Mouse (Mus musculus): ENCODE data around the gene Ucn. TPM values are rescaled to one million over a fixed set of nuclear protein-coding genes. Genes with fewer than 3 reads are reported as not detected.

Ucn gene
- polyA plus RNA-seq, 2 experiments = 0.16 TPM; not detected in 1

GRCm38 (mm10) chr5:31153516-31154151 is 15.0 kb upstream of the Ucn start:
- DNase-seq (ENCODE audit: low spot score) (no peak), ATAC-seq (ENCODE audit: low FRiP score, low read depth) (no peak)
- Histone ChIP-seq H3K4me2 (replicated peaks; ENCODE audit: low read depth, low read length, severe bottlenecking) (peak overlapping the region; percentile 60), H3K4me3 (replicated peaks; ENCODE audit: low read length) (peak overlapping the region; percentile 51), H3K27me3 (ENCODE audit: control insufficient read depth, insufficient read depth, low read length) (no peaks in the 10 kb centered on the region), H3K27ac (replicated peaks; ENCODE audit: low read depth, low read length) (no peak overlapping the region), H3K36me3 (ENCODE audit: control insufficient read depth, insufficient read depth, low read length) (peaks cover 30% of the 10 kb centered on the region), H3K9ac (ENCODE audit: low read depth, low read length, severe bottlenecking) (peak overlapping the region; percentile 53), H3K9me3 (ENCODE audit: control insufficient read depth, low read length) (no peaks in the 10 kb centered on the region), H3K4me1 (ENCODE audit: control insufficient read depth, insufficient read depth, low read length) (peaks cover 5% of the 10 kb centered on the region; the same call in 1 of the 2 replicates)
- WGBS = 46% methylated on average over 6 of the region's 6 CpGs
- no peak for TF ChIP-seq POLR2A (IDR thresholded peaks at IDR 0.05; ENCODE audit: borderline replicate concordance, extremely low read depth, insufficient read depth, insufficient read length)

GRCm38 (mm10) chr5:31151746-31152145 is 13.1 kb upstream of the Ucn start:
- H3K4me1 ChIP-seq (ENCODE audit: control insufficient read depth, insufficient read depth, low read length) = peaks cover 5% of the 10 kb centered on the region; the same call in 1 of the 2 replicates
- peaks cover 23% of the 10 kb centered on the region; the same call in 1 of the 2 replicates for H3K36me3 ChIP-seq (ENCODE audit: control insufficient read depth, insufficient read depth, low read length)
- H3K9ac ChIP-seq (ENCODE audit: low read depth, low read length, severe bottlenecking) = no peak overlapping the region
- H3K27me3 ChIP-seq (ENCODE audit: control insufficient read depth, insufficient read depth, low read length) = no peaks in the 10 kb centered on the region
- H3K4me2 ChIP-seq (replicated peaks; ENCODE audit: low read depth, low read length, severe bottlenecking) = no peak overlapping the region
- no peak for ATAC-seq (ENCODE audit: low FRiP score, low read depth)
- no peak overlapping the region for H3K4me3 ChIP-seq (replicated peaks; ENCODE audit: low read length)
- TF ChIP-seq POLR2A (IDR thresholded peaks at IDR 0.05; ENCODE audit: borderline replicate concordance, extremely low read depth, insufficient read depth, insufficient read length) = no peak
- no peak for DNase-seq (ENCODE audit: low spot score)
- WGBS = 91% methylated on average over 3 of the region's 3 CpGs
- no peak overlapping the region for H3K27ac ChIP-seq (replicated peaks; ENCODE audit: low read depth, low read length)
- H3K9me3 ChIP-seq (ENCODE audit: control insufficient read depth, low read length) = no peaks in the 10 kb centered on the region

- no peak overlapping the region for H3K4me3 ChIP-seq (replicated peaks; ENCODE audit: low read length)
- no peak for ATAC-seq (ENCODE audit: low FRiP score, low read depth)
These were observed 11.2 kb upstream of the Ucn start for GRCm38 (mm10) chr5:31149781-31150180.

GRCm38 (mm10) chr5:31138968-31139425 is 368 bp upstream of the Ucn start:
- Histone ChIP-seq H3K4me3 (replicated peaks; ENCODE audit: low read length) (0 out of 2 replicates have a peak overlapping the region, but pooled peaks have one; percentile 3), H3K27me3 (ENCODE audit: control insufficient read depth, insufficient read depth, low read length) (peaks cover 58% of the 10 kb centered on the region), H3K4me2 (replicated peaks; ENCODE audit: low read depth, low read length, severe bottlenecking) (no peak overlapping the region), H3K9me3 (ENCODE audit: control insufficient read depth, low read length) (no peaks in the 10 kb centered on the region), H3K4me1 (ENCODE audit: control insufficient read depth, insufficient read depth, low read length) (no peaks in the 10 kb centered on the region), H3K9ac (ENCODE audit: low read depth, low read length, severe bottlenecking) (no peak overlapping the region), H3K27ac (replicated peaks; ENCODE audit: low read depth, low read length) (no peak overlapping the region), H3K36me3 (ENCODE audit: control insufficient read depth, insufficient read depth, low read length) (peaks cover 12% of the 10 kb centered on the region; the same call in 1 of the 2 replicates)
- TF ChIP-seq POLR2A (IDR thresholded peaks at IDR 0.05; ENCODE audit: borderline replicate concordance, extremely low read depth, insufficient read depth, insufficient read length) = no peak
- DNase-seq (ENCODE audit: low spot score) (peak; percentile 59), ATAC-seq (ENCODE audit: low FRiP score, low read depth) (no peak)
- 15% methylated on average over 9 of the region's 9 CpGs for WGBS

More at GRCm38 (mm10) chr5:31149781-31150180, 11.2 kb upstream of the Ucn start:
- H3K9me3 ChIP-seq (ENCODE audit: control insufficient read depth, low read length) = no peaks in the 10 kb centered on the region
- H3K4me1 ChIP-seq (ENCODE audit: control insufficient read depth, insufficient read depth, low read length) = peaks cover 4% of the 10 kb centered on the region; the same call in 1 of the 2 replicates
- no peaks in the 10 kb centered on the region for H3K27me3 ChIP-seq (ENCODE audit: control insufficient read depth, insufficient read depth, low read length)
- 91% methylated on average over 4 of the region's 4 CpGs for WGBS
- no peak overlapping the region for H3K9ac ChIP-seq (ENCODE audit: low read depth, low read length, severe bottlenecking)
- H3K36me3 ChIP-seq (ENCODE audit: control insufficient read depth, insufficient read depth, low read length) = peaks cover 20% of the 10 kb centered on the region
- no peak overlapping the region for H3K27ac ChIP-seq (replicated peaks; ENCODE audit: low read depth, low read length)
- no peak for DNase-seq (ENCODE audit: low spot score)
- TF ChIP-seq POLR2A (IDR thresholded peaks at IDR 0.05; ENCODE audit: borderline replicate concordance, extremely low read depth, insufficient read depth, insufficient read length) = no peak
- no peak overlapping the region for H3K4me2 ChIP-seq (replicated peaks; ENCODE audit: low read depth, low read length, severe bottlenecking)

- DNase-seq (ENCODE audit: low spot score) (no peak), ATAC-seq (ENCODE audit: low FRiP score, low read depth) (no peak)
These were observed 971 bp downstream of the Ucn start for GRCm38 (mm10) chr5:31137658-31138057.

More at GRCm38 (mm10) chr5:31137658-31138057, 971 bp downstream of the Ucn start:
- no peak for TF ChIP-seq POLR2A (IDR thresholded peaks at IDR 0.05; ENCODE audit: borderline replicate concordance, extremely low read depth, insufficient read depth, insufficient read length)
- peak overlapping the region; percentile 14; the same call in 1 of the 2 replicates for H3K4me3 ChIP-seq (replicated peaks; ENCODE audit: low read length)
- no peaks in the 10 kb centered on the region for H3K9me3 ChIP-seq (ENCODE audit: control insufficient read depth, low read length)
- no peaks in the 10 kb centered on the region for H3K4me1 ChIP-seq (ENCODE audit: control insufficient read depth, insufficient read depth, low read length)
- no peak overlapping the region for H3K27ac ChIP-seq (replicated peaks; ENCODE audit: low read depth, low read length)
- H3K27me3 ChIP-seq (ENCODE audit: control insufficient read depth, insufficient read depth, low read length) = peaks cover 63% of the 10 kb centered on the region
- WGBS = 1% methylated on average over 13 of the region's 13 CpGs
- 0 out of 2 replicates have a peak, but pooled peaks cover 7% of the 10 kb centered on the region for H3K36me3 ChIP-seq (ENCODE audit: control insufficient read depth, insufficient read depth, low read length)
- H3K4me2 ChIP-seq (replicated peaks; ENCODE audit: low read depth, low read length, severe bottlenecking) = peak overlapping the region; percentile 23; the same call in 1 of the 2 replicates
- H3K9ac ChIP-seq (ENCODE audit: low read depth, low read length, severe bottlenecking) = no peak overlapping the region
